Mouse (Mus musculus) MEL-GATA-1-ER (cell line): ENCODE data around the gene Sdsl.

Experiments used
- DNase-seq: peaks from one replicate; pipeline ENCODE4 v3.0.0-alpha.2; 2012; ENCODE audit warnings: low read depth; ENCODE audit errors: extremely low read depth

The Sdsl gene

GRCm38 (mm10) chr5:120429692-120430091, 42.9 kb downstream of the Sdsl start:
- no peak for DNase-seq

GRCm38 (mm10) chr5:120428990-120429389, 43.6 kb downstream of the Sdsl start:
- no peak for DNase-seq

GRCm38 (mm10) chr5:120428189-120428838, 44.3 kb downstream of the Sdsl start:
- no peak for DNase-seq

GRCm38 (mm10) chr5:120427451-120427938, 45.1 kb downstream of the Sdsl start:
- no peak for DNase-seq

- no peak for DNase-seq
Measured at GRCm38 (mm10) chr5:120426572-120426971, 46.0 kb downstream of the Sdsl start.

GRCm38 (mm10) chr5:120425711-120426110, 46.9 kb downstream of the Sdsl start:
- DNase-seq, result no peak

GRCm38 (mm10) chr5:120424657-120425056, 48.0 kb downstream of the Sdsl start:
- DNase-seq, result no peak

GRCm38 (mm10) chr5:120424039-120424438, 48.6 kb downstream of the Sdsl start:
- no peak for DNase-seq

GRCm38 (mm10) chr5:120420106-120420505, 52.5 kb downstream of the Sdsl start:
- DNase-seq, result no peak

GRCm38 (mm10) chr5:120413436-120413835, 59.2 kb downstream of the Sdsl start:
- no peak for DNase-seq

GRCm38 (mm10) chr5:120409385-120410378, 62.9 kb downstream of the Sdsl start:
- DNase-seq, result no peak

- no peak for DNase-seq
Measured at GRCm38 (mm10) chr5:120408933-120409332, 63.7 kb downstream of the Sdsl start.
